Mouse (Mus musculus) spleen, postnatal 10 days (tissue): ENCODE results near the gene Rnf220.

Experiments used
- DNase-seq, 2 experiments: peaks; one replicate each; pipeline ENCODE4 v3.0.0; 2021 to 2022; ENCODE audit warnings: low spot score in 2 of 2

The Rnf220 gene

DNA sequence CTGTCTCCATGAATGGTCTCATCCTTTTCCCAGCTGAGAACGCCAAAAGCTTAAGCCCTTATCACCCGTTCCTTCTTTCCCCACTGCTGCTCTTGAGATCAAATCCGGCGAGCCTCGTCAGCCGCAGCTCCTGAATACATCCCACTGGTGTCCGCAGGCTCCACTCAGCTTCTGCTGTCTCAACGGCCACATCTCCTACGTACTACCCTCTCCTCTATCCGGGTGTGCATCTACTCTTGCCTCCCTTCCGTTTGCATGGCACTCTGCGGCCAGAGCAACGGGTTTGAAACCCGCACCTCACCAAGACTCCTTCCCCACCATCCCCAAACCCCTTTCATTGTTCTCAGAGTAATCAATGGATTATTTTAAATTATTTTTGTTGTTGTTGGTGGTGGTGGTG, 58.8 kb downstream of the Rnf220 start:
- no peak for DNase-seq

DNA sequence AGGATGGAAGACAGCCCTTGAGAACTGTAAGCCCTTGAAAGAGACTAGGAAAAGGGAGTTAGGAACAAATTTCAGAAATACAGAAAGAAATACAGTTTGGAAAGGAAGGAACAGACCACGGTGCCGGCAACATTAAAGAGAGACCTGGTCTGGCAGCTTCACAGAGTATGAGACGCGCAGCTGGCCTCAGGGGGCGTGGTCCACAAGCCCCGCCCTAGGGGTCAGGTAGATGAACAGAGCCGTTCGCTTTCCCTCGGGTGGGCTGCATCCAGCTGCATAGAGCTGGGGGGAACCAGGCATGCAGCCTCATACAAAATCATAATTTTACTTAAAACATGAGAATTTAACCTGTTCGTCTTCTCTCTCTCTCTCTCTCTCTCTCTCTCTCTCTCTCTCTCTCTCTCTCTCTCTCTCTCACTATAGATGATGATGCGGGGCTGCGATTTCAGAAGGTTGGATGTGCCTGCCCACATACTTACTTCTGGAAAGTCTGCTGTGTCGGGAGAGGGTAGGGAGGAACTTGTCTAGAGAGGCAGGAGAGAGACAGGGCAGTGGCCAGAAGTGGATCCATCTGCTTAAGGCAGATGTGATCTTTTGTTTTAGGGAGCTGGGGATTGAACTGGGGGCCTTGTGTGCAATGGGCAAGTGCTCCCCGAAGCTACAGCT, 59.7 kb downstream of the Rnf220 start:
- no peak for DNase-seq

DNA sequence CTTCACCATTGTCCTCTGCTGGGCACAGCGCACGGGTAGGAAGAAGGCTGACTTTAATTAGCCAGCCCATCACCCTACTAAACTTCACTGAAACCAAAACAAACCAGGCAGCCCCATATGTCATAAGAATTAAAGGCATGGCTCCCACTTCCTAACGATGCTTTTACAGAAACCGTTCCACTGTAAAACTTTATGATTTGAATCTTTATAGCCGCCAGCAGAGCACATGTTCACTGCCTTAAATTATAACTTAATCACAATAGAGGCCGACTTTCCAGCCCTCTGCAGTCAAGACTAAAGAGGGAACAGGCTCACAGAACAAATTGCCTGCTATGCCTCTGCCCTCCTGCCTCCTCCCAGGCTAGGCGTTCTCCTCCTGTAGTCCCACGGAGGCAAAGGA, 62.5 kb downstream of the Rnf220 start:
- no peak for DNase-seq

DNA sequence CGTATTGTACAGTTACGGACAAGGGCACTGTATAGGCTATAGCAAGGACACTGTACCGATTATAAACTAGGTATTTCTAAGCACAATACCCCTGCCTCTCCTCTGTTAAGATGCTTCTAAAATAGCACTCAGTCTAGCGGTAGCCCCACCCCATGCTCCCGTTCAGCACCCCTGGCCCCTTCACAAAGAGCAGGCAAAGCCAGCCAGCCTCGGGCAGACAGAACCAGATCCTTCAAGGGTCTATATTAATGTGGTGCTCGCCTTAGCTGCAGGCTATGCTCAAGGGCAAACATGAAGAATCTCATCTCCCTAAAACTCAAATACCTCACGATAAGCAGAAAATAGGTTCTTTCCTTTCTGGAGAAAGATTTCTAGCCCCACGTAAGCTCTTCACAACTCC, 67.2 kb downstream of the Rnf220 start:
- no peak for DNase-seq

DNA sequence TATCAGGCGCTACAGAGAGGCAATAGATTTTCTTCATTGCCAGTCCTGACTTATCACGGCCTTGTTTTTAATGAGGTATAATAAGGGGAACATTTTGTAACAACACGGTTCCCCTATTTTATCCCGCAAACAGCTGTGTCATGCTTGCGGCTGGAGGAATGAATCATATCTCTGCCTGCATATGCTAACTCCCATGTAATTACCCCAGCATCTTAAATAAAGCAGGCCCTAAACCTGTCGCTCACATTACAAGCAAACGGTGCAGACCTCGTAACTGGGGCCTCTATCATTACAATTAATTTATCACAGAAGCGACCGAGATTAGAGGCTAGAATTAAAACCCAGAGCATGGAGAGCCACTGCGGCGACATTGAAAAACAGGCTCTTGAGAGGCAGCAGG, 69.3 kb downstream of the Rnf220 start:
- DNase-seq, result no peak

DNA sequence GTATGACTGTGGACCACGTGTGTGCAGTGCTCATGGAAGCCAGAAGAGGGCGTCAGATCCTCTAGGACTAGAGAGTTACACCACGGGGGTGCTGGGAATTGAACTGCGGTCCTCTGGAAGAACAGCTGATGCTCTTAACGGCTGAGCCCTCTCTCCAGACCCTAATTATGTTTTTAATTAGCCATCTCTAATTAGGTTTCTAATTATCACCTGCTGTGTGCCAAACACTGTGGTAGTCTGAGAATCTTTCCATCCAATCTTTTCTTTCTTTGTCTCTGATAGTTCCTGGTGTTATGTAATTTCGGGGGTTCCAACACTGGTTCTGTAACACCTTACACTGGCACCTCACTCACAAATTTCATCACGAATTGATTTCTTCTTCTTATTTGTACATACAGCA, 75.8 kb downstream of the Rnf220 start:
- DNase-seq, result no peak

DNA sequence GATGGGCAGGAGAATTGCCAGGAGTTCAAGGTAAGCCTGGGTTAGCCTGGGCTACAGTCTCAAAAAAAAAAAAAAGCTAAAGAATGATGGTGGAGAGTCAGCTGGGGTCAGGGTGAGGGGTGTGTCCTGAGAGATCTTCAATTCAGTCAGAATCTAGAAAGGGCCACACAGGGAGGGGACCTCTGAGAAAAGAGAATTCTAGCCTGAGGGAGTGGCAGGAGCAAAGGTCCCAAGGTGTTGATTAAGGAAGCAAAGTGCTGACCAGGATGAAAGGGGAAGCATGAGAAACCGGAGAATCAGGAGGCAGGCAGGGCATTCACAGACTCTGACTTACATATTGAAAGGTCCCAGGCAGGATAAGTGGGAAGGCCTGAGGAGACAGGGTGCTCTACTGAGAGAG, 80.0 kb downstream of the Rnf220 start:
- DNase-seq, result no peak

DNA sequence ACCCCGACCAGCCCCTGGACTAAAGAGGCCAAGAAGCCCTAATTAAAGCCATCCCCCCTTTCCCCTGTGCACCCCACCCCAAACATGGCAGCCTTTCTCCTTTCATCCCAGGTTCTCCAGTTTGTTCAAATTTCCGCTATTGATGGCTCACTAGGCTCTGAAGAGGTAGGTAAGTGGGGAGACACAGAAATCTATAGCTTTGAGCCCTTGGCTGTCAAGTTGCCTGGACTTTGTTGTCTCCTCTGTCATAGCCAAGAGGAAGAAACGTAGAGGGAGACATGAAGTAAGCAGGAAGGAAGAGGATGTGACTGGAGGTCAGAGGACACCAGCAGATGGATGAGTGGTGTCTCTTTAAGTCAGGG, 86.8 kb downstream of the Rnf220 start:
- no peak for DNase-seq

DNA sequence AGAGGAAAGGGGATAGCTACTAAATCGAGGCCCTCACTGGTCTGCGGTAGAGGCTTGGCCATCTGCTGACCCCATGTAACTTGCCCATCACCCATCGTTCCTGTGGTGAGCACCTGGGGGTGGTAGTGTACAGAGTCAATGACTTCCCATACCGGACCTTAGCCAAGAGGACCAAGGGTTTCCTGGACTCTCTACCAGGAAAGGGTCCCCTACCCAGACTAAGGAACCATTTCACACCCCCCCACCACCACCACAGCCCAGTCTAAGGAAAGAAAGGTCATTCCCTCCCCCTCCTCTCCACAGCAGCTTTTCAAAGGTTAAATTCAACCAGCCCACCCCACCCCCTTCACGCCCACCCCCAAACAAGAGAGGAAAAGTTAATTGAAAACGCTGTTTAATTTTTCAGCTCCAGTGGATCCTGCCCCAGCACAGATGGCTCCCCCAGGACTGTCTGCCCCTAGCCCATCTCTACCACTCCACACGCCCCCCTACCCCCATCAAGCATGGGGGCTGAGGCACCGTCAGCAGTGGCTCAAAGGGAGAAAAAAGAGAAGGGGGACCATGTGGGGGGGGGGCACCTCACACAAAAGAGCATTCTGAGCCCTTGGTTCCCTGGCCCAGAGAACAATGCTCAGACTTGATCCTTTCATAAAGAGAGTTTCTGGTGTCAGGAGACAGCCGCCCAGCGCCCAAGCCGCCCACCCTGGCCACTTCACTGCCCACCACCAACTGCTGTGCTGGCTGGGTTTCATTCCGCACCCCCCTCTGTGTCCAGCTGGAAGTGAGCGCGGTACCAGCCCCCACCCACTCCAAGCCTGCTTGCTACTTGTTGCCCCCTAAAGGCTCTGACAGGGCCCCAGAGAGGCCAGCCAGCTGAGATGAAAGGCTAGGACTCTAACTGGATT, 87.5 kb downstream of the Rnf220 start:
- DNase-seq, result no peak

DNA sequence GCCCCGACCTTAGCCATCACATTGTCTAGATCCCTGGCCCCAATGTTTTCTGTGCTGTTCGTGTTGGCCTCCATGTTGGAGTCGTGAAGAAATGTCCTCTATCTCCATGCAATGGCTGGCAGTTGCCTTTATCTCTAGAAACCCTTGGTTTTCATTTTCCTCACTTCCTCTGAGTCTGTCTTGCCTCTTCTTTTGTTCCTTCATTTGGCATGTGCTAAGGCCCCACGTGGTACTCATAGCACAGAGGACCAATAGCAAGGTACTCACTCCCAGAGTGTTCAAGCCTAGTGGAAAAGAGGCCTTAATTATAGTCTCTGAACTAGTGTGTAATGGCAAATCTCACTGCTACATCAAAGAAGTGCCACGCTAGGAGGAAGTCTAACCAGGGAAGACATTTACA, 88.9 kb downstream of the Rnf220 start:
- DNase-seq, result no peak

DNA sequence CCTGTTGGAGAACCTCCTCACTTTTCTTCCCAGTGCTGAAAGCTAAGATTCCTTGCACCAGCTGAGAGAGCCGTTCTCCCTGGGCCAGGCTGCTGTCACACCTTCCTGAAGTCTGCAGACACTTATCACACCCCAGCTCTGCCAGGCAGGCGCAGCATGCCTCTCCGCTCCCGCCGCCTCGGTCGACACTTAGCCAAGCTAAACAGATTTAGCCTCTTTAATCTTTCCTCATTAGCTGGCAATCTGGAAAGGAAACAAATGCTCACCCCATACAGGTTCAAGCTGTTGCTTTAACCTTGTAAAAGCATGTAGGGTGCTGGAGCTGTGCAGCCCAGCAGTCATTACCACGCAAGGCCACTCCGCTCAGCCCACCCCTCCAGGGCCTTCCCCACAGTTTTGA, 90.9 kb downstream of the Rnf220 start:
- no peak for DNase-seq

DNA sequence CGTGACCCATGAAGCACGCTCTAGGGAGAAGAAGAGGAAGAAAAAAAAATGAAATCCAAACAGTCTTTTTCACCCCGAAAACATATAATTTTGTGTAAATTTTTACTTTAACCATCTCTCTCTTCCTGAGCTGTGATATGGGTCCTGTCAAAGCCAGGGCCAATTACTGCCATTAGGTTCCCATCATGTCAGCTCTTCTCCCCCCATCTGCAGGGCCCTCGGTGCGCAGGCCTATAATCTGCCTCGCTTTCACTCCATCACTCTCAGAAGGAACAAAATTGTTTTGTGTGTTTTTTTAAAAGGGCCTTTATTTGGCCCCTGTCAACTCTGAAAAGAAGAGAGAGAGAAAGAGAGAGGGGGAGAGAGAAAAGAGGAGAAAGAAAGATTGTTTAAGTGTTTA, 91.6 kb downstream of the Rnf220 start:
- DNase-seq, result no peak

DNA sequence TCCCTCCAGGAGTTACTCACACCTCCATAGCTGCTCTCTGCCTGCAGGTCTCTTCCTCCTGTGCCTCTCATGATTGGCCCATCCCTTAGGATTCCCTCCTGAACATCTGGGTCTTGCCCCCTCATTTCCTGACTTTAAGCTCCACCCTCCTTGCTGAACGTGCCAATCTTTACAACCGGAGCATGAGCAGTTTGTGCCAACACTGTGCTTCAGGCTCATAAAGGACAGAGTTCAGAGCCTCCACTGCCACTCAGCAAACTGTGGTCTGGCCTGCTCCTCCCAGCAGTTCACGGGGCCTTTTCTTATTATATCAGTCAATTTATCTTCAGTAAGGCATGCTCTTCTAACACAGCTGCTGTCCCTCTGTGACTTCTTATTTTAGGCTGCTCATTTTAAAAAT, 93.4 kb downstream of the Rnf220 start:
- DNase-seq, result no peak

DNA sequence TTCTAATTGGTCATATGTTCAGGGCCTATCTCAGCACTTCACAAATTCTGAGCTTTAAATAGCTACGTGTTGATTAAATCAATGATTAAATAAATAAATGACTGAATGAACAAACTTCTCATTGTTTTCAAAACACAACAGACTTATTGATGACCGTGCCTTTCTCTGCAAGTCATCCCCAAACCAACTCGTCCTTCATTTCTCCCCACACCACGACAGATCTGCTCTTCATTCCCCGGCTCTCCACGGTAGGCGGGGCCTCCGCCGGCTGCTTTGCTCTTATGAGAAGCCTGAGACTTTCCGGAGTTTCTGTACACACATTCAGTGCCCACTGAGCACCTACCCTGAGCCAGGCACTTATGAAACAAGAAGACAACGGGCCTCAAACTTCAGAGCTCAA, 99.7 kb downstream of the Rnf220 start:
- DNase-seq, result no peak

DNA sequence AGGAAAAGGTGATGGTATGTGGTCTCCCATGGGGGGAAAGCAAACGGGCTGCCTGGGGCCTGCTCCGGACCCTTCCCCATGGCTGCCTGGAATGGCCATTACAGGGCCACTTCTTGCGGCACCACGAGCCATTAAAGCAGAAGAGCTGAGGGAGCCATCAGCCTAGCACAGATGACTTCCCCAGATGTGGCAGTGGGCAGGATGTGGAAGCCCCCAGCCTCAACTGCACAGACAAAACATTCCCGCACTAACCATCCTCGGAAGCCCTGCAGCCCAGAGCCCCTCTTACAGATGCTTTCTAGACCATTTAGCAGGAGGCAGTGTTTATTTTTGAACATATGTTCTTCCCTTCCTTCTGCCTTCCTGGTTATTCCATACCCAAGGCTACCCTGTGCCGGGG, 103.8 kb downstream of the Rnf220 start:
- no peak for DNase-seq

DNA sequence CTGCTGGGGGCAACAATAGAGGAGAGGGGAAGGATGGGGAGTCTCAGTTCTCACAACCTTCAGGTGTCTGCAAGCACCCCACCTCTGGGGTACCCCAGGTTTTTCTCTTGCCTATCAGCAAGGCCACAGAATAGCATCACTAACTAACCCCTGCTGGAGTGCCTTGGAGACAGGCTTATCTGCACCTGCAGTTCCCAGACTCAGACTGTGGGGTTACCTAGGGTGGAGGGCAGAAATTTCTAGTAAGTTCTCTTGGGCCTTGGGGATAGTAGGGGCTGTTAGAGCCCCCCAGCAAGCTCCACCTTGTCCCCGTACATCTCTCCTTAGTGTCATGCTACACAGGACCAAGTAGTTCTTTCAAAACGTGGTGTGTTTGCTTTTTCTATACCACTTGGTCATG, 104.5 kb downstream of the Rnf220 start:
- no peak for DNase-seq

DNA sequence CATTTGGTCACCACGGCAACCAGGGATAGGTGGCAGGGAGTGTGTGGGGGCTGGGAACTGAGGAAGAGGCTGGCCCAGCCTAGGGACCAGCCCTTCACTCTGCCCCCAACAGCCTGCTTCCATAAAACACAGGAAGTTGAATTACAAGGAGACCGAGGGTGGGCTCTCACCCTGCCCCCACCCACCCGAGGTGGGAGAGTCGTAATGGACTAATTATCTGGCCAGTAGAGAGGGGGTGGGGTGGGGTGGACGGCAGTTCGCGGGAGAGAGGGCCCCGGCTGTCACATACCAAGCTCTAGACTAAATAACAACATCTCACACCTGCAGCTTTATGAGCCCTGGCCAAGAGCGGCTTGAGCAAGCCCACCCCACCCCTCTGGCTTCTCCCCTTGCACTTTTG, 104.9 kb downstream of the Rnf220 start:
- no peak for DNase-seq

DNA sequence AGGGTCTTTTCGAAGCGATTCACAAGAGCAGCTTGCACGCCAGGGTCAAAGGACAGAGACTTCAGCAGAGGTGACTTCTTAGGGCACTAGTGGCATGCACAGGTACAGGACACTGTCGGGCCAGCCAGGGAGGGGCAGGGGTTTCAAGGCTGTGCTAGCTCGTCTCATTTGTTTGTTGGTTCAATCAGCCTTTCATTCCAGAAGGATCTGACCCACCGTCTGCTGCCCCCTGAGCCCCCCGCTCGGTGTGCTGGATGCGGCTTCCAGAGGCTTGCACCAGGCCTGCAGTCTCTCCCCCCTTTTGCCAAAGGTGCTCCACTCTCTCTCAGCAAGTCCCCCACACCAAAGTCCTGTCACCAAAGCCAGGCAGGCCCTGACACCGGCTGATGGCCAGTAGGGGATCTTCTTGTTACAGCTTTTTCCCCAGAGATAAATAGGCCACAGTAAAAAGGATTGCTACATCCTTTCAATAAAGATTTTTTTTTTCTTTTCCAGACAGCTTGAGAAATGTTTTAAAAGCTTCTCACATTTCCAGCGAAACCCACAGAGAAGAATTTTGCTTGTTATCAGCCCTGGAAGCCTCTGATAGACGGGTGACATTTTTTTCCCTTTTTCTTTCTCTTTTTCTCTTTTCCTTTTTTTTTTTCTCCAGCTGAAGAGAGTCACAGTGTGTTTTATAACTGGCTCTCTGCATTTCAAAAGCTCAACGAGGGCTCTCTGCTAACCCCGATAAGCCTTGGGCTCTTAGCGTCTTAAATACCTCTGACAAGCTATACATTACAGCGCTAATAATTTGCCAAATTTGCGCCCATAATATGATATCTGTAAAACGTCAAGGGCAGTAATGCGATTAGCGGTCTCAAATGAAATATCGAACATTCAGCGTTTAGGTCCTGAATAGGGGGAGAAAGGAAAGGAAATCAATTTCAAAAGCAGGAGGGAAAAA, 105.7 kb downstream of the Rnf220 start:
- DNase-seq, result no peak

DNA sequence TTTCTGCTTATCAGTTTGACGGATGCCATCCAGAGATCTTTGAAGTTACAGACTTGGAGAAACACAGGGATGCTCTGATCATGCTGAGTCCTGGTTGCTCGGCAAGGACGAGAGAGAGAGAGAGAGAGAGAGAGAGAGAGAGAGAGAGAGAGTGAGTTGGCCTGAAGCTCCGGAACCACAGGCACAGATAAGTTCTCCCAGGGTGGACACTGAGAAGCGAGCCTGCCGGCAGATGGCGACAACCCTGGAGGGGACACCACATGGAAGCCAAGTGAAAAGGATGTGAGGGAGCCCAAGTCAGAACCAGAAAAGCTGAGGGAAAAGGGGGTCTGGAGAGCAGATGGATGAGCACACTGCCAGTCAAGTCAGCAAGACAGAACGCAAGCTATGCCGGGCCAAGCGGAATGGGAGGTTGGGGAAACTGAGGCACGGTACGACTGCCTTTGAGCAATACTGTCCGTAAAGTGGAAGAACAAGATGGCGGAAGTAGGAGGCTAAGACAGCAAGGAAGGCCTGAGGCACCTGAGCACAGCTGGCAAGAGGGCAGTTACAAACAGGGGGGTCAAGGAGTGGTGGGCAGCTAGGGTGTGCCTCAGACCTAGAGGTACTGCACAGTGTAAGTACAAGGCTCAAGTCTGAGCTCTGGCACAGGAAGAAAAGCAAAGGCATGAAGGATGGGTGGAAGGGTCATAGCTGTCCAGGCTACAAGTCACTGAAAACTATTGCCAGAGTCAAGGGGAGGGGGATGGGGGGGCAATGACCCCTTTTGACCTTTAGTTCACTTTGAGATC, 107.4 kb downstream of the Rnf220 start:
- DNase-seq, result no peak

DNA sequence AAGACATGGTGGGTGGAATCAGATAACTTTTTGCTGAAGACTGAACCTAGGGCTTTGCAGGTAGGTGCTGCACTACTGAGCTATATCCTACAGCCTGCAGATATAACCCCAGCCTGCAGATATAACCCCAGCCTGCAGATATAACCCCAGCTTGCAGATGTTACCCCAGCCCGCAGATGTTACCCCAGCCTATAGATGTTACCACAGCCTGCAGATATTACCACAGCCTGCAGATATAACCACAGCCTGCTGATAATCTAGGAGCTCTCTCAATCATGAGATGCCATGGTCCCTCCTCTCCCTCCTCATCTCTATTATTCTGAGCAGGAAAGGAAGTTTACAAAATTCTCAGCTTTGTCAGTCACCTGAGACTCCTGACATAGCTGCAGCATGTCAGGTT, 111.6 kb downstream of the Rnf220 start:
- no peak for DNase-seq

DNA sequence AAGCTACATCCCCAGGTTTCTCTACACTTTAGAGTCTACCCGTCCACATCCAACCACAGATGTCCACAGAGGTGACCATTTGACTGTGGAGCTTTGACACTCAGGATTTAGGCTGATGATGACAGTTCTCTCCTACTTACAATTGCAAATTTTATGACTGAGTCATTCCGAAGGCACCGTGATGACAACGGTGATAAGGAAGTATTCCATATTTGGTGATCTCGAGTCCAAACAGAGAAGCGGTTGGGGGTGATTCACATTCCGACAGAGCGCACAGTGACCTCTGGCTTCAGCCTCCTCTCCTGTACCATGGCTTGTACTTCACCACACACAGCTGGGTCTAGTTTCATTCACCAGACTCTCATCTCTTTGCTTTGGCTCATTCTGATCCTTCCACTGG, 115.0 kb downstream of the Rnf220 start:
- DNase-seq, result no peak

DNA sequence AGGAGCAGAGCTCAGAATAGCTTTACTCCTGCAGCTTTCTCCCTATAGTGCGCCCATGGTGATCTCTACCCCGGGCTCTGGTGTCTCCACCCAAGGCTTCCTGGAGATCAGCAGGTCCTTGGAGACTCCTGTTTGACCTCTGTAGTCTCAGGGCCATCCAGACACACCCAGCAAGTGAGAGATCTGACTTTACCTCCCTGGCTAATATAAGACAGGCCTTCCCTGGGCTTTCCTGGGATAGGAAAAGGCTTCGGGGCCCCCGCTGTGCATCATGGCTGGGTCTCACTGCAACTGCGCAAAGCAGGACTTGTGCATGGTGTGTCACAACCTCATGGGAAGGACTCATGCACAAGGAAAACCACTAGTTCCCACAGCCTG, 116.3 kb downstream of the Rnf220 start:
- no peak for DNase-seq
